Mouse (Mus musculus): ENCODE results near the gene Tceal3.
"Not testable (repeated sequence)": the region's sequence is repeated elsewhere in the genome, so short reads cannot be mapped to it uniquely, and the experiment has no call there.

Gene Tceal3

DNA sequence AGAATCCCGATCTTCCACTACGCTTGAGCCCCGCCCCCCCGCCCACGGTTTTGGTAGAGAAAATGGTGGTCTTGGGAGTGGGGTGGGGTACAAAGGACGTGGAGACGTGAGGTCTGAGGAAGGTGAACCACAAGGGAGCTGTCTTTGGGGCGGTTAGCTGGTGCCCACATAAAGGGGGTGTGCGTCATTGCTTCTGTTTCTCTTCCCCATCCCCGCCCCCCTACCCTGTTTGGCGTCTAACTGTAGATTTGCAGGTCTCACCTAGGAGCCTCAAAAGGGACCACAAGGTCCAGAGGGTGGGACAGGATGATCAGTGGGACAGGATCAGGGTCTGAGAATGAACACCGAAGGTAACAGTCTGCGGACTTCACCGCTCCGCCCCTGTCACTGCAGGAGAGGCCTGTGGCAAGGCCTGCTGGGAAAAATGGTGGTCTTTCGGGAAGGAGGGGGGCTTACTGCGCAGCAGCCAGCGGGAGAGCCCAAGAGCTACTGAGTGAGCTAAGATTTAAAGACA, 117.6 kb downstream of the Tceal3 start:
- peak; percentile 27 for DNase-seq

DNA sequence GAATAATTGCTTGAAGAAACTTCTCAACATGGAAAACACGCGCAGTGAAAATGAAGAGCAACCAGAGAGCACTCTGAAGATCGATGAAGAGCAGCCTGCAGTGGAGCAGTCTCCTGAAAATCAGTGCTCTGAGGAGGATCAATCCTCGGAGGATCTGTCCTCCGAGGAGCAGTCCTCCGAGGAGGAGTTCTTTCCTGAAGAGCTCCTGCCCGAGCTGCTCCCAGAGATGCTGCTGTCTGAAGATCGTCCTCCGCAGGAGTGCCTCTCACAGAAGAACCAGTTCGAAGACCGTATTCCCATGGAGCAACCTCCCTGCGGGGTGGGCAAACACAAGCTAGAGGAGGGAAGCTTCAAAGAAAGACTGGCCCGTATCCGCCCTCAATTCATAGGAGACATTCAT, 118.1 kb downstream of the Tceal3 start:
- peak; percentile 5 for DNase-seq

DNA sequence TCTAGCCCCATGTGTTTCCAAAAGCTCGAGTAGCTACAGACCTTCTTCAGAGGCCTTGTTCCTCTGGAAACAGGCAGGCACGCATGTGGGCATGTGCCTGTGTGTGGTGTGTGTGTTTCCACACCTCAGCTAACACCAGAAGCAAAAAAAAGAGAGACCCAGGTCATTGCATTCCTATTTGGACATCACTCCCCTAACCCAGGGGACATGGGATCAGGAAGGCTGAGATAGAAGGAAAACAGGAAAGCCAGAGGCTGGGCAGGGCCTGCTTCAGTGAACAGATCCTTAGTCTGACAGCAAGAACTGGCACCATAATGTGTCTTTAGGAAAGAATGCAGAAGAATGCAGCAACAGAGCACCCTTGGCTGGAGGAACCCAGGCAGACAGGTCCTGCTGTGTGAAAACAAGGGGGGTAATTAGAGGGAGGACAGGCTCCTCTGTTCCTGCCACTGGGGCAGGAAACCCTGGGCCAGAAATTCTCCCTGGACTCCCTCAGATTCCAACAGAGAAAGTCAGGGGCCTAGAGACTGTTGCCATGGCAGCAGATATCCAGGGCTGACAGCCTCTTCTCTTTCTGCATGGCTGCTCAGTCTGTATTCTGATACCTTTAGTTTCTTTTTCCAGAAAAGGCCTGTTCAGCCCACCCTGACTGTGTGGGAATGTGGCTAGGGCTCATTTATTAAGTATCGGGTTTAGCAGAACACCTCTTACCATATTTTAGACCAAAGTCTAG, 124.3 kb downstream of the Tceal3 start:
- not testable (repeated sequence) for DNase-seq

Measured in cerebellum, adult 8-10 months (tissue).